ENCODE assay signal across 8 mouse cellular contexts in the genomic region with DNA sequence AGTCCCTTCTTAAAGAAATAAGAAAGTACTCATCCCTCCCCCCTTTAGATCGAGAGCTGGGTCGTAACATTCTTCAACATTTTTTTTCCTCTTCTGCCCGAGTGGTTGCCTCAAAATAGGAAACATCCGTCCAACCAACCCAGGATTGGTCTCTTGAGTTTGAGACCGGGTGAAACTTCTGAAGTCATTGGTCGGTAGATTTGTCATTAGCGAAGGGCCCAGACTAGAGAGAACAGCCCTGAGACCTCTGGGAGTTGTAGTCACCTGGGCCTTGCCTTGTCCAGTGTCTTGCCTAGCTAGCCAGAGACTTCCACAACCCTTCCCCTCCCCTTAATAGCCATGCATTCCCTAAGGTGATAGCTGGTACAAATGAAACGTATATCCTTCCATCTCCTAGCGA. TPM values are rescaled to one million over a fixed set of nuclear protein-coding genes. Genes with fewer than 3 reads are reported as not detected.
DNase-seq lines count a peak whose midpoint lies in the region; ATAC-seq lines count a peak whose summit lies in the region.

No protein-coding gene starts in this region.

- peak; percentile 82 for DNase-seq in A20 (ENCODE audit: low read depth, low spot score)
- DNase-seq in adrenal gland, postnatal 25 days, result peak; percentile 27
- peak; percentile 86 for DNase-seq in heart, adult 8-10 months (ENCODE audit: low spot score)
- DNase-seq in kidney, adult 8-10 months, result peak; percentile 71 to 83
- DNase-seq in liver, result peak; percentile 63
- DNase-seq in monocyte, adult 2 months (ENCODE audit: low read depth in 1 of 2, low spot score in 2 of 2), result peak; percentile 24 to 46
- peak; percentile 85 for DNase-seq in splenic B cell, adult 2 months (ENCODE audit: low read depth, low spot score)

- peaks cover 15% of the 10 kb centered on the region for H3K36me3 ChIP-seq in embryonic facial prominence, embryonic 13.5 days
- peaks cover 4% of the 10 kb centered on the region for H3K36me3 ChIP-seq in splenic B cell, adult 2 months (ENCODE audit: control insufficient read depth, insufficient read depth, low read length, poor library complexity, severe bottlenecking)

- peak overlapping the region; percentile 53 for H3K4me3 ChIP-seq in embryonic facial prominence, embryonic 13.5 days

- H3K27me3 ChIP-seq in embryonic facial prominence, embryonic 13.5 days, result peaks cover 16% of the 10 kb centered on the region
- no peaks in the 10 kb centered on the region for H3K27me3 ChIP-seq in splenic B cell, adult 2 months (ENCODE audit: control insufficient read depth, insufficient read depth, low read length, poor library complexity, severe bottlenecking)

- H3K4me2 ChIP-seq in embryonic facial prominence, embryonic 13.5 days, result peak overlapping the region; percentile 74

- peak overlapping the region; percentile 73 for H3K9ac ChIP-seq in embryonic facial prominence, embryonic 13.5 days

- no peaks in the 10 kb centered on the region for H3K9me3 ChIP-seq in embryonic facial prominence, embryonic 13.5 days

- WGBS in embryonic facial prominence, embryonic 13.5 days, result 26% methylated on average over 9 of the region's 9 CpGs

- H3K27ac ChIP-seq in embryonic facial prominence, embryonic 13.5 days, result peak overlapping the region; percentile 94; the same call in 1 of the 2 replicates

- H3K4me1 ChIP-seq in embryonic facial prominence, embryonic 13.5 days, result no peaks in the 10 kb centered on the region

- peak; percentile 68; the same call in 1 of the 2 replicates for ATAC-seq in embryonic facial prominence, embryonic 13.5 days (ENCODE audit: insufficient number of reproducible peaks, insufficient read depth, low FRiP score, low TSS enrichment, low read depth)

RNA-seq across cellular contexts. Expression of gene Msl3, which starts 1.3 kb away (rescaled TPM):
- 56.6 and 61.3 TPM in 2 replicates for total RNA-seq in adrenal gland, postnatal 25 days (2021)
- 33.2 and 33.7 TPM in 2 replicates for polyA plus RNA-seq in embryonic facial prominence, embryonic 13.5 days (2015; fragmentation: Nextera tagmentation; extraction: Ambion mirVana)
- total RNA-seq in heart, adult 8-10 months (2022), result 10 to 100 TPM; 44.7 to 55.4 (median 53.4) TPM

Comparison
In these comparisons a context has a peak if more than half of its experiments do, and no peak if none do; other contexts are left out.
1. Peak in every context shown above with its lines: DNase-seq, ATAC-seq, H3K4me3 ChIP-seq and H3K27ac ChIP-seq.
2. DNase-seq: peak in every context shown above with its lines; median percentile 86 in heart, adult 8-10 months; 85 in splenic B cell, adult 2 months; 82 in A20; 77 in kidney, adult 8-10 months; 63 in liver; 35 in monocyte, adult 2 months; 27 in adrenal gland, postnatal 25 days.